Mouse (Mus musculus) embryo, embryonic 11.5 days (tissue): ENCODE data around the gene S1pr5.
"Not testable (repeated sequence)": the region's sequence is repeated elsewhere in the genome, so short reads cannot be mapped to it uniquely, and the experiment has no call there.

Source experiments
- DNase-seq: peaks from one replicate; pipeline ENCODE4 v3.0.0-alpha.2; 2012; ENCODE audit warnings: low read depth, low spot score

S1pr5 gene

DNA sequence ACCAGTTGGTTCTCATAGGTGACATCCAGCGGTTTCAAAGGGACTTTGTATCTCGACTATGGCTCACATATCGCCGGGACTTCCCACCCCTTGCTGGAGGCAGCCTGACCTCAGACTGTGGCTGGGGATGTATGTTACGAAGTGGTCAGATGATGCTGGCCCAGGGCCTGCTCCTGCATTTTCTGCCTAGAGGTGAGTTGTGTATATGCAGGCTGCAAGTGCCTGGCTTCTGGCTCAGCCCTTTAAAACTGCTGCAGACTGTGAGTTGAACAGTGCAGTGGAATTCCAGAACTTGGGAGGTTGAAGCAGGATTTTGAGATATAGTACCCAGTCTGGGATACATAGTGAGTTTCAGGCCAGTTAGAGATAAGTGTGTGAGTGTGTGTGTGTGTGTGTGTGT lies 18.6 kb upstream of the S1pr5 start:
- DNase-seq, result no peak

GRCm38 (mm10) chr9:21265611-21266010 lies 17.4 kb upstream of the S1pr5 start:
- DNase-seq, result no peak

GRCm38 (mm10) chr9:21265000-21265561 lies 16.8 kb upstream of the S1pr5 start, which contains the start of gene Atg4d:
TSS of gene Atg4d (plus strand) at chr9:21265293.
- peak; percentile 99 for DNase-seq

- no peak for DNase-seq
These were observed 16.2 kb upstream of the S1pr5 start for GRCm38 (mm10) chr9:21264272-21264999.

- no peak for DNase-seq
These were observed 13.6 kb upstream of the S1pr5 start for GRCm38 (mm10) chr9:21261831-21262230.

DNA sequence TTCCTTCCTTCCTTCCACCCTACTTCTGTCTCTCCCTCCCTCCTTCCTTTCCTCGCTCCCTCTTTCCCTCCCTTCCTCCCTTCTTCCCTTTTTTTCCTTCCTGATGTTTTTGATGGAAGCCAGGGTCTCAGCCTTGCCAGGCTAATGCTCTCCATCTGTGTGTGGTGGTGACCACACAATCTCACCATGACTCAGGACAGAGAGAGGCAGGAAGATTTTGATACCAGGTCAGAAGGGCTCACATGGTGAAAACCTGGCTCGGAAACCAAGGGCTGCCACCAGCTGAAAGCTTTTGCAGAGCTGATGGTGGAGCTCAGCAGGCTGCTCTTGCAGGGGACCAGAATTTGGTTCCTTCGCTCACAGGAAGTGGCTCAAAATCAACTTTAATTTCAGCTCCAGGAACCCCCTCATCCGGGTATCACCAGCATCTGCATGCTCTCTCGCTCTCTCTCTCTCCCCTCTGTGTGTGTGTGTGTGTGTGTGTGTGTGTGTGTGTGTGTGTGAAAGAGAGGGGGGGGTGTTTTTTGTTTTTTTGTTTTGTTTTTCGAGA lies 12.3 kb upstream of the S1pr5 start:
- DNase-seq, result no peak

DNA sequence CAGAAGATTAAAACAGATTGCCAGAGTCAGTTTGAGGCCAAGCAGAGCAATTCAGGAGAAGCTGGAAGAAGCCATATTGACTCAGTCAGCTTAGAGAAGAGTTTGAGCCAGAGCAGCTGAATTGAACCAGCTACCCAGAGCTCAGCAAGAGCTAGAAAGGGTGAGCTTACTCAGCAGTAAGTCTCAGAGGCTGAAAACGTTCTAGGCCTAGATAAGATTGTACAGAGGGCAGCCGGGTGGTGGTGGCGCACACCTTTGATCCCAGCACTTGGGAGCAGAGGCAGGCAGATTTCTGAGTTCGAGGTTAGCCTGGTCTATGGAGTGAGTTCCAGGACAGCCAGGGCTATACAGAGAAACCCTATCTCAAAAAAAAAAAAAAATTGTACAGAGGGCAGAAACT lies 8.1 kb upstream of the S1pr5 start:
- DNase-seq, result not testable (repeated sequence)

- no peak for DNase-seq
These were observed 6.4 kb upstream of the S1pr5 start for GRCm38 (mm10) chr9:21254690-21255089.

DNA sequence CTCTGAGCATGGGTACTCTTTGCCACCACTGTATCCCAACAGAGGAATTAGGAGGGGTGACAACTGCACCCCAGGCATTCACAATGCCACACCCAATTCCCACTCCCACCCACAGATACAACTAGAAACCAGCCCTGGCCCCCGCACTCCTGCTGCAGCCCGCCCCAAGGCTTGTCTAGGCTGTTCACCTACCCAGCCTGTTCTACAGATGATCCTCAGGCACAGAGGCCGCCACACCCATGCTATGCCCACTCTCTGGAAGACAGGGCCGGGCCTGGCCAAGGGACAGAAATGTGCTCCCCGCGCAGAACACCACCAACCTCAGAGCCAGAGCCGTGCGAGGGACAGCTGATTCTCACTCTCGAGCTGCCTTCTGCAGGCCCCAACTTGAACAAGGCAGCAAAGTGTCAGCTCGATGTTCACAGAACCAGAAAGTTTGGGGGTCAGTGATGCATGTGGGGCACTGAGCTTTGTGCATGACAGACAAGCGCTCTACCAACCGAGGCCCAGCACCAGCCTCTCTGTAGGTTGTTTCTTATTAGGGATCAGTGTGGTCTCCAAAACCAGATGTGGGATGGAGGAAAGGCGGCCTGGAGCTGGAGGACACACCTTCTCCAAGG lies 3.0 kb upstream of the S1pr5 start:
- no peak for DNase-seq

GRCm38 (mm10) chr9:21250509-21250908 lies 2.3 kb upstream of the S1pr5 start:
- no peak for DNase-seq

- no peak for DNase-seq
These were observed 1.6 kb upstream of the S1pr5 start for GRCm38 (mm10) chr9:21249629-21250508.

DNA sequence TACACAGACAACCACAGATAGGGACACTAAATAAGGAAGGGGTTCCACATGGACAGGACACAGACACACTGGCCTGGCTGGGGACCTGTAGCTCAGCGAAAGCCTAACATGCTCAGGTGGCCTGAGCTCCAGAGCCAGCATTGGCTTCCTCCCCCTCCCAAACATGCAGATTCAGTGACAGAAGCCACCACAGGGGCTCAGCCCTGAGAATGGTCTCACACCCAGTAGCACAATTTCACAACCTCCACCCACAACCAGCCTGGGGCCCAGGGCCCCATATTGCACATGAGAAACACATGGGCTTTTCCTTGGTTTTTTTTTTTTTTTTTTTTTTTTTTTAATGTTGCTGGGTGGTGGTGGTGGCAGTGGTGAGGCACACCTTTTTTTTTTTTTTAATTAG lies 1.9 kb downstream of the S1pr5 start:
- DNase-seq, result no peak

DNA sequence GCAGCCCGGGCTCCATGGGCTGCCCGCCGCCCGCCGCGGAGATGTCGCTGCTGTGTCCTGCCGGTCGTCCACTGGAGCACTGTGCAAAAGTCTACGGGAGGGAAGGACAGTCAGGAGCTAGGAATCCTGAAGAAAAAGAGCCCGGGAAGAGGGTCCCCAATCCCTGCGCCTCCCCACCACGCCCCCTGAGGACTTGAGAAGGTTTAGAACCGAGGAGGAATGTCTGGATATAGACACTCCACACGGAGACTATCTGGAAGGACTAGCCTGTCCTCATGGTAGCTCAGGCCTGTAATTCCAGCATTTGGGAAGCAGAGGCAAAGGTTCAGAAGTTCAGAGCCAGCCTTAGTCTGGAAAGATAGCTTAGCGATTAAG lies 3.1 kb downstream of the S1pr5 start:
- DNase-seq, result no peak

- no peak for DNase-seq
These were observed 3.7 kb downstream of the S1pr5 start for GRCm38 (mm10) chr9:21244428-21245112.

- DNase-seq, result no peak
These were observed 4.3 kb downstream of the S1pr5 start for GRCm38 (mm10) chr9:21243826-21244427.

GRCm38 (mm10) chr9:21241343-21241742 lies 6.9 kb downstream of the S1pr5 start:
- DNase-seq, result no peak

GRCm38 (mm10) chr9:21239465-21239848 lies 8.8 kb downstream of the S1pr5 start:
- DNase-seq, result no peak

DNA sequence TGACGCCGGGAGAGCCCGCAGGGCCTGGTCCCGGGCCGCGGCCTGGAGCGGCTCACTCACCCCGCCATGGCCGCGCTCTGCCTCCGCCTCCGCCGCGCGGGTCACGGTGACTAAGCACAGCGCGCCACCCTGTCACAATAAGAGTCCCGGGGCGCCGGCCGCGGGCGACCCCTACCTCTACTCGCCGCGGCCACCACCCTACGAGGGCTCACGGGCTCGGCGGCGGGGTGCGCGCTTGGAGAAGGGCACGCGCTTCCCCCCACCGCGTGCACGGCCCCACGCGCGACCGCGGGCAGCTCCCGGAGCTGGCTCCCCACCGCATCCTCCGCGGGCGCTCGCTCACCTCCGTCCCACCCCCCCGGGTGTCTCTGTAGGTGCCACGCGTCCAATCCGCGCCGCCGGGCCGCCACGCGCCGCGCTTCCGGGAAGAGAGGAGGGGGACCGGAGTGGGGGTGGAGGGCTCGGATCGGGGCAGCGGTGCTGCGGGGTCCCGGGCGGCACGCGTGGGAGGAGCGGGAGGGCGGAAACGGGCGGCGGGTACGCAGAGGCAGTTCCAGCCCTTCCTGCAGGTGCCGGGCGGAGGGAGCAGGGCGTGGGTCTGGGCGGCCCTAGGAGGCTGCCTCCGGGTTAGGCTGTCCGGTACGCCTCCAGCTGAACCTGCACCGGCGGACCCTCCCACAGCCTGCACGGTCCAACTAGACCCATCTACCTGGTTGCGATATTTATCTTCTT lies 9.3 kb downstream of the S1pr5 start, which contains the start of gene Keap1:
Gene Keap1, minus strand, starts transcription at position 629 of the 732 bp plus-strand sequence.
- peak; percentile 54 for DNase-seq

- DNase-seq, result no peak
These were observed 10.1 kb downstream of the S1pr5 start for GRCm38 (mm10) chr9:21238004-21238732.
